Mouse (Mus musculus) heart, postnatal 0 days (tissue): ENCODE measurements around the gene Bmp2k. TPM values are rescaled to one million over a fixed set of nuclear protein-coding genes. Genes with fewer than 3 reads are reported as not detected.

Source experiments
- ATAC-seq: fragments of 200-750 bp; cut with Nextera tagmentation; 2 replicates; pipeline ENCODE4 v1.8.0; 2017; ENCODE audit warnings: low read depth, moderate number of reproducible peaks, moderate library complexity; ENCODE audit not compliant: insufficient read depth
- DNase-seq: peaks from one replicate; pipeline ENCODE4 v3.0.0-alpha.2; 2016; ENCODE audit warnings: low spot score
- H3K27ac ChIP-seq: fragments of 300-500 bp; sonication (generic); 2 replicates; pipeline ENCODE4 v1.5.1; 2014; ENCODE audit warnings: low read depth, mild to moderate bottlenecking
- H3K27me3 ChIP-seq: fragments of 300-500 bp; sonication (generic); 2 replicates; pipeline ENCODE4 v1.6.1; 2014; ENCODE audit warnings: low read length, mixed read lengths; ENCODE audit not compliant: control insufficient read depth, insufficient read depth
- H3K36me3 ChIP-seq: fragments of 300-500 bp; sonication (generic); replicated peaks from 2 replicates; pipeline ENCODE4 v1.6.1; 2014; ENCODE audit warnings: low read length, mixed read lengths; ENCODE audit not compliant: control insufficient read depth, insufficient read depth
- H3K4me1 ChIP-seq: fragments of 300-500 bp; sonication (generic); 2 replicates; pipeline ENCODE4 v1.6.1; 2014; ENCODE audit warnings: antibody characterized with exemption; ENCODE audit not compliant: control insufficient read depth, insufficient read depth
- H3K4me2 ChIP-seq: fragments of 300-500 bp; sonication (generic); 2 replicates; pipeline ENCODE4 v1.6.1; 2014; ENCODE audit warnings: low read depth, mild to moderate bottlenecking, low read length, moderate library complexity
- H3K4me3 ChIP-seq: fragments of 300-500 bp; sonication (generic); 2 replicates; pipeline ENCODE4 v1.5.1; 2014; ENCODE audit warnings: low read depth, low read length
- H3K9ac ChIP-seq: fragments of 300-500 bp; sonication (generic); replicated peaks from 2 replicates; pipeline ENCODE4 v1.6.1; 2014; ENCODE audit warnings: low read depth, low read length, mixed read lengths
- H3K9me3 ChIP-seq: fragments of 300-500 bp; sonication (generic); replicated peaks from 2 replicates; pipeline ENCODE4 v1.6.1; 2016; ENCODE audit warnings: low read length; ENCODE audit not compliant: control insufficient read depth
- CTCF ChIP-seq: IDR thresholded peaks from 2 replicates; pipeline ENCODE4 v1.5.1; 2016; ENCODE audit warnings: antibody characterized with exemption, control low read depth, low read depth
- EP300 ChIP-seq: IDR thresholded peaks from 2 replicates; pipeline ENCODE4 v1.6.1; 2016; ENCODE audit warnings: antibody characterized with exemption, low read depth
- WGBS: fragments of 180-500 bp; shearing (Covaris S2); extraction: QIAGEN DNeasy Blood & Tissue Kit; methylation state at CpG from one replicate; pipeline ENCODE4 v1.1.7; 2014; 5-methylcytosine and 5-hydroxymethylcytosine counted together
- polyA plus RNA-seq: library from polyadenylated mRNA; unstranded; fragments of >200 nt; fragmentation: Nextera tagmentation; extraction: Ambion mirVana; gene quantifications from 2 replicates; pipeline ENCODE4 v1.2.1, GENCODE M21; 2015
- total RNA-seq: library from RNA; depleted of rRNA; stranded (reverse); fragments of >200 nt; gene quantifications from 2 replicates; pipeline ENCODE4 v1.2.3, GENCODE M21; 2014; ENCODE audit warnings: low replicate concordance

Bmp2k gene
- total and polyA plus RNA-seq, 2 experiments from 2014 or later, result 6.8 to 7.0 TPM

GRCm38 (mm10) chr5:97001153-97001552 lies 3.7 kb downstream of the Bmp2k start:
- H3K9me3 ChIP-seq, result no peaks in the 10 kb centered on the region
- no peaks in the 10 kb centered on the region for H3K36me3 ChIP-seq
- WGBS, result 85% methylated on average over 10 of the region's 10 CpGs
- no peak for ATAC-seq
- H3K27ac ChIP-seq, result no peak overlapping the region
- H3K4me2 ChIP-seq, result no peak overlapping the region
- no peak overlapping the region for H3K9ac ChIP-seq
- TF ChIP-seq CTCF (no peak), EP300 (no peak)
- H3K4me1 ChIP-seq, result peaks cover 14% of the 10 kb centered on the region
- no peak for DNase-seq
- no peak overlapping the region for H3K4me3 ChIP-seq
- H3K27me3 ChIP-seq, result no peaks in the 10 kb centered on the region

GRCm38 (mm10) chr5:97001571-97001970 lies 4.1 kb downstream of the Bmp2k start:
- Histone ChIP-seq H3K9ac (no peak overlapping the region), H3K4me1 (peaks cover 10% of the 10 kb centered on the region), H3K4me3 (no peak overlapping the region), H3K27ac (no peak overlapping the region), H3K36me3 (no peaks in the 10 kb centered on the region), H3K9me3 (no peaks in the 10 kb centered on the region), H3K27me3 (no peaks in the 10 kb centered on the region), H3K4me2 (no peak overlapping the region)
- ATAC-seq (no peak), DNase-seq (no peak)
- 85% methylated on average over 5 of the region's 5 CpGs for WGBS
- TF ChIP-seq EP300, result no peak
- no peak for TF ChIP-seq CTCF

GRCm38 (mm10) chr5:97002336-97002735 lies 4.8 kb downstream of the Bmp2k start:
- H3K4me1 ChIP-seq, result peaks cover 6% of the 10 kb centered on the region; the same call in 1 of the 2 replicates
- ATAC-seq (no peak), DNase-seq (no peak)
- no peaks in the 10 kb centered on the region for H3K27me3 ChIP-seq
- H3K4me2 ChIP-seq, result no peak overlapping the region
- H3K9me3 ChIP-seq, result no peaks in the 10 kb centered on the region
- no peak overlapping the region for H3K4me3 ChIP-seq
- H3K27ac ChIP-seq, result no peak overlapping the region
- H3K36me3 ChIP-seq, result no peaks in the 10 kb centered on the region
- TF ChIP-seq EP300 (no peak), CTCF (no peak)
- H3K9ac ChIP-seq, result no peak overlapping the region
- WGBS, result 65% methylated on average over 5 of the region's 5 CpGs

GRCm38 (mm10) chr5:97002937-97003336 lies 5.4 kb downstream of the Bmp2k start:
- Histone ChIP-seq H3K9ac (no peak overlapping the region), H3K36me3 (no peaks in the 10 kb centered on the region), H3K27ac (no peak overlapping the region), H3K9me3 (no peaks in the 10 kb centered on the region), H3K4me1 (peaks cover 6% of the 10 kb centered on the region; the same call in 1 of the 2 replicates), H3K4me3 (no peak overlapping the region), H3K4me2 (no peak overlapping the region), H3K27me3 (no peaks in the 10 kb centered on the region)
- ATAC-seq, result no peak
- no peak for DNase-seq
- TF ChIP-seq EP300 (no peak), CTCF (no peak)
- WGBS, result 79% methylated on average over 7 of the region's 7 CpGs

- TF ChIP-seq EP300 (no peak), CTCF (no peak)
These were observed 6.9 kb downstream of the Bmp2k start for GRCm38 (mm10) chr5:97004178-97005030.

GRCm38 (mm10) chr5:97005891-97006290 lies 8.4 kb downstream of the Bmp2k start:
- ATAC-seq (no peak), DNase-seq (no peak)
- Histone ChIP-seq H3K9me3 (no peaks in the 10 kb centered on the region), H3K4me3 (no peak overlapping the region), H3K36me3 (no peaks in the 10 kb centered on the region), H3K4me1 (no peaks in the 10 kb centered on the region), H3K9ac (no peak overlapping the region), H3K27me3 (no peaks in the 10 kb centered on the region), H3K27ac (no peak overlapping the region), H3K4me2 (no peak overlapping the region)
- TF ChIP-seq CTCF, result no peak
- no peak for TF ChIP-seq EP300
- WGBS, result 92% methylated on average over 2 of the region's 2 CpGs

More at GRCm38 (mm10) chr5:97004178-97005030, 6.9 kb downstream of the Bmp2k start:
- peaks cover under 1% of the 10 kb centered on the region; the same call in 1 of the 2 replicates for H3K4me1 ChIP-seq
- no peaks in the 10 kb centered on the region for H3K36me3 ChIP-seq
- DNase-seq (no peak), ATAC-seq (no peak)
- no peak overlapping the region for H3K4me3 ChIP-seq
- no peak overlapping the region for H3K9ac ChIP-seq
- H3K27ac ChIP-seq, result no peak overlapping the region
- H3K27me3 ChIP-seq, result no peaks in the 10 kb centered on the region
- no peaks in the 10 kb centered on the region for H3K9me3 ChIP-seq
- no peak overlapping the region for H3K4me2 ChIP-seq
- 75% methylated on average over 23 of the region's 23 CpGs for WGBS
